Mouse (Mus musculus) CH12.LX (cell line): ENCODE data around the gene Gm45808. TPM values are rescaled to one million over a fixed set of nuclear protein-coding genes. Genes with fewer than 3 reads are reported as not detected.

Experiments used
- DNase-seq: peaks from one replicate; pipeline ENCODE4 v3.0.0-alpha.2; 2013; ENCODE audit errors: extremely low read depth
- H3K27ac ChIP-seq: 2 replicates; pipeline ENCODE4 v1.5.1; 2012; ENCODE audit warnings: low read depth, mild to moderate bottlenecking, control low read depth, moderate library complexity; ENCODE audit not compliant: insufficient read depth
- H3K27me3 ChIP-seq: replicated peaks from 2 replicates; pipeline ENCODE3; 2012; ENCODE audit warnings: inconsistent platforms
- H3K36me3 ChIP-seq, 2 experiments: replicated peaks in 1 of 2; 2 replicates each; pipeline versions ENCODE3 to v1.6.1; 2012; ENCODE audit warnings: inconsistent platforms in 1 of 2, low read length in 1 of 2, mild to moderate bottlenecking in 1 of 2, mixed read lengths in 1 of 2, moderate library complexity in 1 of 2; ENCODE audit not compliant: control insufficient read depth in 1 of 2, insufficient read depth in 1 of 2
- H3K4me1 ChIP-seq, 2 experiments: 2 replicates each; pipeline ENCODE4 v1.6.1; 2012; ENCODE audit warnings: inconsistent platforms in 1 of 2, moderate library complexity in 1 of 2; ENCODE audit not compliant: insufficient read depth in 2 of 2, control insufficient read depth in 1 of 2
- H3K4me2 ChIP-seq: 2 replicates; pipeline ENCODE4 v1.6.1; 2012; ENCODE audit warnings: low read depth, mild to moderate bottlenecking, control low read depth; ENCODE audit not compliant: poor library complexity, insufficient read depth, severe bottlenecking
- H3K4me3 ChIP-seq, 3 experiments: fragments of 150-350 bp in 1 of 3; sonication (generic) in 1 of 3; replicated peaks in 1 of 3; 2 replicates each; pipeline versions ENCODE3 to v1.5.1; 2011 to 2012; ENCODE audit warnings: low read depth in 2 of 3, low read length in 2 of 3, mild to moderate bottlenecking in 2 of 3, moderate library complexity in 2 of 3, control low read depth in 1 of 3, improper control_type of control experiment in 1 of 3, inconsistent platforms in 1 of 3, mixed read lengths in 1 of 3; ENCODE audit not compliant: poor library complexity in 1 of 3
- H3K79me2 ChIP-seq: replicated peaks from 2 replicates; pipeline ENCODE4 v1.6.1; 2012; ENCODE audit warnings: mild to moderate bottlenecking, moderate library complexity; ENCODE audit not compliant: control insufficient read depth, poor library complexity, insufficient read depth, severe bottlenecking; ENCODE audit errors: extremely low read depth
- H3K9ac ChIP-seq: 2 replicates; pipeline ENCODE4 v1.6.1; 2012; ENCODE audit warnings: low read depth, mild to moderate bottlenecking, control low read depth, moderate library complexity; ENCODE audit not compliant: insufficient read depth
- H3K9me3 ChIP-seq: replicated peaks from 2 replicates; pipeline ENCODE3; 2012; ENCODE audit warnings: low read length, inconsistent platforms, mixed read lengths
- BHLHE40 ChIP-seq: IDR thresholded peaks from 2 replicates; pipeline ENCODE4 v1.6.1; 2011; ENCODE audit warnings: mild to moderate bottlenecking, low read depth, low read length, improper control_type of control experiment
- CHD1 ChIP-seq: IDR thresholded peaks from 2 replicates; pipeline ENCODE4 v1.6.1; 2012; ENCODE audit warnings: low read depth, low read length, improper control_type of control experiment, inconsistent platforms
- CHD2 ChIP-seq: IDR thresholded peaks from 2 replicates; pipeline ENCODE4 v1.6.1; 2011; ENCODE audit warnings: low read length, improper control_type of control experiment
- CTCF ChIP-seq, 2 experiments: IDR thresholded peaks in 1 of 2; conservative IDR thresholded peaks in 1 of 2; 2 replicates each; pipeline ENCODE4 v1.5.1; 2011 to 2012; ENCODE audit warnings: low read depth in 2 of 2, low read length in 2 of 2, improper control_type of control experiment in 1 of 2, inconsistent platforms in 1 of 2, mild to moderate bottlenecking in 1 of 2, moderate library complexity in 1 of 2
- E2F4 ChIP-seq: IDR thresholded peaks from 2 replicates; pipeline ENCODE4 v1.6.1; 2011; ENCODE audit warnings: low read depth, low read length, improper control_type of control experiment; ENCODE audit not compliant: insufficient replicate concordance
- ELF1 ChIP-seq: IDR thresholded peaks from 2 replicates; pipeline ENCODE4 v1.6.1; 2014; ENCODE audit warnings: low read depth, mild to moderate bottlenecking, inconsistent platforms, low read length, improper control_type of control experiment
- EP300 ChIP-seq: IDR thresholded peaks from 2 replicates; pipeline ENCODE4 v1.6.1; 2011; ENCODE audit warnings: low read length, improper control_type of control experiment
- ETS1 ChIP-seq: conservative IDR thresholded peaks from 2 replicates; pipeline ENCODE4 v1.6.1; 2012; ENCODE audit warnings: low read depth, mild to moderate bottlenecking, inconsistent platforms, low read length, improper control_type of control experiment, moderate library complexity
- GABPA ChIP-seq: IDR thresholded peaks from 2 replicates; pipeline ENCODE4 v1.6.1; 2012; ENCODE audit warnings: low read depth, low read length, improper control_type of control experiment, inconsistent platforms; ENCODE audit not compliant: insufficient replicate concordance
- HCFC1 ChIP-seq: IDR thresholded peaks from 2 replicates; pipeline ENCODE4 v1.6.1; 2012; ENCODE audit warnings: low read depth, mild to moderate bottlenecking, inconsistent platforms, low read length, improper control_type of control experiment
- IRF4 ChIP-seq: IDR thresholded peaks from 2 replicates; pipeline ENCODE4 v1.6.1; 2014; ENCODE audit warnings: low read depth, mild to moderate bottlenecking, inconsistent platforms, low read length, improper control_type of control experiment
- JUN ChIP-seq: IDR thresholded peaks from 2 replicates; pipeline ENCODE4 v1.6.1; 2011; ENCODE audit warnings: low read depth, mild to moderate bottlenecking, low read length, improper control_type of control experiment, moderate library complexity; ENCODE audit not compliant: insufficient read depth
- JUND ChIP-seq: conservative IDR thresholded peaks from 2 replicates; pipeline ENCODE4 v1.6.1; 2011; ENCODE audit warnings: low read depth, low read length, improper control_type of control experiment
- KAT2A ChIP-seq: IDR thresholded peaks from 2 replicates; pipeline ENCODE4 v1.6.1; 2012; ENCODE audit warnings: low read length, improper control_type of control experiment, inconsistent platforms; ENCODE audit not compliant: insufficient replicate concordance
- MAFK ChIP-seq: IDR thresholded peaks from 2 replicates; pipeline ENCODE4 v1.6.1; 2011; ENCODE audit warnings: low read length, improper control_type of control experiment; ENCODE audit not compliant: insufficient replicate concordance
- MAX ChIP-seq: IDR thresholded peaks from 2 replicates; pipeline ENCODE4 v1.6.1; 2011; ENCODE audit warnings: low read length, improper control_type of control experiment
- MAZ ChIP-seq: IDR thresholded peaks from 2 replicates; pipeline ENCODE4 v1.6.1; 2012; ENCODE audit warnings: low read depth, mild to moderate bottlenecking, inconsistent platforms, low read length, improper control_type of control experiment, moderate library complexity
- MEF2A ChIP-seq: IDR thresholded peaks from 2 replicates; pipeline ENCODE4 v1.6.1; 2014; ENCODE audit warnings: low read depth, mild to moderate bottlenecking, inconsistent platforms, low read length, improper control_type of control experiment, borderline replicate concordance
- MXI1 ChIP-seq: IDR thresholded peaks from 2 replicates; pipeline ENCODE4 v1.6.1; 2011; ENCODE audit warnings: mild to moderate bottlenecking, low read depth, low read length, improper control_type of control experiment
- MYC ChIP-seq: IDR thresholded peaks from 2 replicates; pipeline ENCODE4 v1.6.1; 2011; ENCODE audit warnings: low read depth, mild to moderate bottlenecking, improper control_type of control experiment, low read length
- NELFE ChIP-seq: IDR thresholded peaks from 2 replicates; pipeline ENCODE4 v1.6.1; 2011; ENCODE audit warnings: low read depth, low read length, improper control_type of control experiment
- NRF1 ChIP-seq: IDR thresholded peaks from 2 replicates; pipeline ENCODE4 v1.6.1; 2014; ENCODE audit warnings: low read depth, mild to moderate bottlenecking, inconsistent platforms, low read length, improper control_type of control experiment, moderate library complexity
- PAX5 ChIP-seq: IDR thresholded peaks from 2 replicates; pipeline ENCODE4 v1.6.1; 2012; ENCODE audit warnings: low read length, inconsistent platforms, mixed read lengths
- POLR2A ChIP-seq: IDR thresholded peaks from 2 replicates; pipeline ENCODE4 v1.6.1; 2011; ENCODE audit warnings: low read depth, mild to moderate bottlenecking, improper control_type of control experiment, low read length
- POLR2AphosphoS2 ChIP-seq: IDR thresholded peaks from 2 replicates; pipeline ENCODE4 v1.6.1; 2011; ENCODE audit warnings: low read depth, low read length, improper control_type of control experiment
- RAD21 ChIP-seq: IDR thresholded peaks from 2 replicates; pipeline ENCODE4 v1.6.1; 2011; ENCODE audit warnings: low read depth, mild to moderate bottlenecking, low read length, improper control_type of control experiment, moderate library complexity
- RCOR1 ChIP-seq: conservative IDR thresholded peaks from 2 replicates; pipeline ENCODE4 v1.6.1; 2012; ENCODE audit warnings: low read depth, mild to moderate bottlenecking, inconsistent platforms, low read length, improper control_type of control experiment
- SIN3A ChIP-seq: IDR thresholded peaks from 2 replicates; pipeline ENCODE4 v1.6.1; 2012; ENCODE audit warnings: low read length, improper control_type of control experiment, inconsistent platforms
- SMC3 ChIP-seq: IDR thresholded peaks from 2 replicates; pipeline ENCODE4 v1.6.1; 2011; ENCODE audit warnings: low read depth, low read length, improper control_type of control experiment
- TBP ChIP-seq: conservative IDR thresholded peaks from 2 replicates; pipeline ENCODE4 v1.6.1; 2011; ENCODE audit warnings: low read depth, low read length, improper control_type of control experiment
- TCF12 ChIP-seq: IDR thresholded peaks from 2 replicates; pipeline ENCODE4 v1.6.1; 2014; ENCODE audit warnings: low read depth, mild to moderate bottlenecking, inconsistent platforms, low read length, improper control_type of control experiment
- UBTF ChIP-seq: IDR thresholded peaks from 2 replicates; pipeline ENCODE4 v1.6.1; 2012; ENCODE audit warnings: low read depth, mild to moderate bottlenecking, inconsistent platforms, low read length, improper control_type of control experiment, moderate library complexity
- USF1 ChIP-seq: IDR thresholded peaks from 2 replicates; pipeline ENCODE4 v1.6.1; 2014; ENCODE audit warnings: low read depth, mild to moderate bottlenecking, inconsistent platforms, low read length, improper control_type of control experiment
- USF2 ChIP-seq: conservative IDR thresholded peaks from 2 replicates; pipeline ENCODE4 v1.6.1; 2011; ENCODE audit warnings: low read depth, low read length, improper control_type of control experiment
- ZC3H11A ChIP-seq: IDR thresholded peaks from 2 replicates; pipeline ENCODE4 v1.6.1; 2012; ENCODE audit warnings: low read depth, mild to moderate bottlenecking, inconsistent platforms, low read length, improper control_type of control experiment
- ZKSCAN1 ChIP-seq: IDR thresholded peaks from 2 replicates; pipeline ENCODE4 v1.6.1; 2012; ENCODE audit warnings: low read depth, inconsistent platforms, low read length, improper control_type of control experiment, borderline replicate concordance
- ZMIZ1 ChIP-seq: IDR thresholded peaks from 2 replicates; pipeline ENCODE4 v1.6.1; 2012; ENCODE audit warnings: low read depth, mild to moderate bottlenecking, inconsistent platforms, low read length, improper control_type of control experiment
- ZNF384 ChIP-seq: IDR thresholded peaks from 2 replicates; pipeline ENCODE4 v1.6.1; 2012; ENCODE audit warnings: low read depth, low read length, improper control_type of control experiment, inconsistent platforms
- dilution Hi-C: fragments of 300-500 bp; cut with MboI; formaldehyde crosslinking; loops from 2 replicates; pipeline ENCODE4 v1.14.3; 2020; ENCODE audit warnings: low sequenced_read_pairs; ENCODE audit not compliant: extremely low pct_unique_long_range_greater_than_20kb, extremely low pct_ligation_motif_present
- in situ Hi-C: fragments of 300-500 bp; cut with MboI; formaldehyde crosslinking; loops from 3 replicates; pipeline ENCODE4 v1.14.3; 2019; ENCODE audit warnings: low sequenced_read_pairs, low pct_ligation_motif_present, low pct_unique_long_range_greater_than_20kb, mixed read lengths
- polyA plus RNA-seq: library from polyadenylated mRNA; unstranded; fragments of >175 nt; gene quantifications from 2 replicates; pipeline ENCODE4 v1.2.1, GENCODE M21; 2012; ENCODE audit warnings: low read depth; ENCODE audit not compliant: insufficient read length
- total RNA-seq, 2 experiments: library from RNA; depleted of rRNA; stranded (reverse); fragments of 300-350 nt in 1 of 2; fragments of >200 nt in 1 of 2; gene quantifications; 2 replicates each; pipeline ENCODE4 v1.2.3; 2012 to 2014

Gene Gm45808
- total and polyA plus RNA-seq, 3 experiments, result 0.85 to 5.0 TPM; not detected in 1

DNA sequence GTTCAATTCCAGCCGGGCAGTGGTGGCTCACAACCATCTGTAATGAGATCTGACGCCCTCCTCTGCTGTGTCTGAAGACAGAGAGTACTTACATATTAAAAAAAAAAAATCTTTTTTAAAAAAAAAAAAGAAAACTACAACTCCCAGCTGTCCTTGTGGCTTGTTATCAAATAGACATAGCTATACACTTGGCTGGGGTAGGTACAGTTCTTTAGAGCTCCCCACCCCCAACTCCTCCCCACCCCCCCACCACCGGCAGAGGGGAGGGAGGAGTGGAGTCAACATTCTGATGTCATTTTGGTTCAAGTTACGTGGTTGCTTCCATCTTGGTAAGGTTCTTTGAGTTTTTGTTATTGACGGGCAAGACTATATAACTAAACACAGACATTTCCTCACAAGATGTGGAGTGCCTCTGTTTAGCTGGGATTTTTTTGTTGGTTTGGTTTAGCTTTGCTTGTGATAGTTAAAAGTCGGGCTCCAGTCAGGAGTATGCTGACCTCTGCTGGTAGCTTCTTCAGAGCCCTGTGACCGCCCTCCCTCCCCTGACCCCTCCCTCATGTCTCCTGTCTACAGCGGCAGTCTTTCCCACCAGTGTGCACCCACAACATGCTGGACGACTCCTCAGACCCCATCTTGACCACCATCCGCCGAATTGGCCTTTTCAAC is 39.2 kb downstream of the Gm45808 start:
- Histone ChIP-seq H3K4me1 (peaks cover 2 to 19% of the 10 kb centered on the region in 2 experiments), H3K4me3 (peak overlapping the region in 2 of 3 experiments; percentile 44 to 54), H3K79me2 (no peaks in the 10 kb centered on the region), H3K9me3 (no peaks in the 10 kb centered on the region), H3K4me2 (peak overlapping the region; percentile 8; the same call in 1 of the 2 replicates), H3K36me3 (peaks cover 37 to 68% of the 10 kb centered on the region in 2 experiments), H3K27me3 (no peaks in the 10 kb centered on the region), H3K9ac (peak overlapping the region; percentile 53; the same call in 1 of the 2 replicates), H3K27ac (no peak overlapping the region)
- in situ Hi-C loops, result no loop called here
- DNase-seq, result no peak
- dilution Hi-C loops, result no loop called here
- TF ChIP-seq CTCF (conservative IDR thresholded peaks at IDR 0.05 in 1 of 2, IDR thresholded peaks at IDR 0.05 in 1 of 2; ENCODE audit: low read depth in 2 of 2, low read length in 2 of 2), result peak; percentile 12 to 56; a peak in 2 of 4 replicates
- no peak for TF ChIP-seq MAFK
- TF ChIP-seq POLR2A, result no peak
- no peak for TF ChIP-seq POLR2AphosphoS2
- TF ChIP-seq UBTF, result no peak
- peak; percentile 22 for TF ChIP-seq SMC3
- TF ChIP-seq HCFC1, result peak; percentile 67
- TF ChIP-seq USF2, result no peak
- TF ChIP-seq PAX5, result no peak
- no peak for TF ChIP-seq USF1
- no peak for TF ChIP-seq ETS1
- no peak for TF ChIP-seq GABPA
- peak; percentile 35 for TF ChIP-seq RAD21
- no peak for TF ChIP-seq NELFE
- 0 out of 2 replicates have a peak, but pooled peaks have one; percentile 20 for TF ChIP-seq SIN3A
- TF ChIP-seq CHD1, result no peak
- TF ChIP-seq EP300, result no peak
- TF ChIP-seq KAT2A, result no peak
- TF ChIP-seq CHD2, result 0 out of 2 replicates have a peak, but pooled peaks have one; percentile 53
- no peak for TF ChIP-seq MXI1
- no peak for TF ChIP-seq JUND
- TF ChIP-seq MAZ, result no peak
- TF ChIP-seq ZC3H11A, result no peak
- no peak for TF ChIP-seq TCF12
- no peak for TF ChIP-seq E2F4
- TF ChIP-seq BHLHE40, result no peak
- TF ChIP-seq JUN, result no peak
- no peak for TF ChIP-seq ZKSCAN1
- TF ChIP-seq ZNF384, result no peak
- TF ChIP-seq ELF1, result no peak
- TF ChIP-seq MYC, result no peak
- TF ChIP-seq ZMIZ1, result no peak
- no peak for TF ChIP-seq MEF2A
- no peak for TF ChIP-seq TBP
- no peak for TF ChIP-seq MAX
- no peak for TF ChIP-seq IRF4
- no peak for TF ChIP-seq NRF1
- no peak for TF ChIP-seq RCOR1
